Mouse (Mus musculus) forebrain, embryonic 10.5 days (tissue): ENCODE results near the gene Synpo2l. TPM values are rescaled to one million over a fixed set of nuclear protein-coding genes. Genes with fewer than 3 reads are reported as not detected.
A peak's percentile ranks its signal among the peaks of the same experiment; 100 is the strongest.

Experiments
- DNase-seq: peaks from one replicate; pipeline ENCODE4 v3.0.0-alpha.2; 2017; ENCODE audit warnings: low spot score; ENCODE audit errors: extremely low spot score
- H3K27ac ChIP-seq: fragments of 300-500 bp; sonication (generic); 2 replicates; pipeline ENCODE4 v1.5.1; 2016; ENCODE audit warnings: mild to moderate bottlenecking
- H3K27me3 ChIP-seq: fragments of 300-500 bp; sonication (generic); 2 replicates; pipeline ENCODE4 v1.6.1; 2016; ENCODE audit warnings: mild to moderate bottlenecking; ENCODE audit not compliant: poor library complexity, severe bottlenecking
- H3K36me3 ChIP-seq: fragments of 300-500 bp; sonication (generic); replicated peaks from 2 replicates; pipeline ENCODE4 v1.6.1; 2016; ENCODE audit warnings: mild to moderate bottlenecking, moderate library complexity
- H3K4me1 ChIP-seq: fragments of 300-500 bp; sonication (generic); 2 replicates; pipeline ENCODE4 v1.6.1; 2016
- H3K4me3 ChIP-seq: fragments of 300-500 bp; sonication (generic); 2 replicates; pipeline ENCODE4 v1.5.1; 2016; ENCODE audit warnings: mild to moderate bottlenecking, moderate library complexity
- H3K9me3 ChIP-seq: fragments of 300-500 bp; sonication (generic); 2 replicates; pipeline ENCODE4 v1.6.1; 2016; ENCODE audit warnings: mild to moderate bottlenecking, moderate library complexity
- WGBS: fragments of 180-500 bp; shearing (Covaris S2); methylation state at CpG from one replicate; pipeline ENCODE4 v1.1.7; 2016; 5-methylcytosine and 5-hydroxymethylcytosine counted together
- polyA plus RNA-seq: library from polyadenylated mRNA; unstranded; fragments of >200 nt; fragmentation: Nextera tagmentation; extraction: Ambion mirVana; gene quantifications from 2 replicates; pipeline ENCODE4 v1.2.1, GENCODE M21; 2016

Gene Synpo2l
- polyA plus RNA-seq, 1 experiment from 2014 or later = 0.25 TPM

DNA sequence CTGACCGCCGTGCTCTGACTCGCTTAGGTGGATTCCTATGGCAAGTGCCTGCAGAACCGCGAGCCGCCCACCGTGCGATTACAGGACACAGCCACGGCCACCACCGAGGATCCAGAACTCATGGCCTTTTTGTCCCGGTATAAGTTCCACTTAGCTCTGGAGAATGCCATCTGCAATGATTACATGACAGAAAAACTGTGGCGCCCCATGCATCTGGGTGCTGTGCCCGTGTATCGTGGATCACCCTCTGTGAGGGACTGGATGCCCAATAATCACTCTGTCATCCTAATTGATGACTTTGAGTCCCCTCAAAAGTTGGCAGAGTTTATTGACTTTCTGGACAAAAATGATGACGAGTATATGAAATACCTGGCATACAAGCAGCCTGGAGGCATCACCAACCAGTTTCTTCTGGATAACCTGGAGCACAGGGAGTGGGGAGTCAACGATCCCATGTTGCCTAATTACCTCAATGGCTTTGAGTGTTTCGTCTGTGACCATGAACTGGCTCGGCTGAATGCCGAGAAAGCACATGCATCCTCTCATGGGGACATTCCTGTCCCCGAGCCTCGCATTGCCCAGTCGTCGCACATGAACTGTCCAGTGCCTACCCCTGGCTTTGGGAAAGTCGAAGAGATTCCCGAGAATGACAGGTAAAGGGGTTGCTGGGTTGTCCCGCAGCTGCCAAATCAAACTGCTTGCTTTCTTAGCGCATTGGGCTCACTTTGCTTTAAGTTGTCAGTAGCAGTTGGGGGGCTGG is 27.8 kb upstream of the Synpo2l start:
- H3K27ac ChIP-seq = peak overlapping the region; percentile 97
- DNase-seq = no peak
- 20% methylated on average over 27 of the region's 27 CpGs for WGBS
- H3K4me1 ChIP-seq = peaks cover 54% of the 10 kb centered on the region
- H3K9me3 ChIP-seq = no peaks in the 10 kb centered on the region
- H3K4me3 ChIP-seq = peak overlapping the region; percentile 95
- no peaks in the 10 kb centered on the region for H3K27me3 ChIP-seq
- H3K36me3 ChIP-seq = peaks cover 63% of the 10 kb centered on the region

DNA sequence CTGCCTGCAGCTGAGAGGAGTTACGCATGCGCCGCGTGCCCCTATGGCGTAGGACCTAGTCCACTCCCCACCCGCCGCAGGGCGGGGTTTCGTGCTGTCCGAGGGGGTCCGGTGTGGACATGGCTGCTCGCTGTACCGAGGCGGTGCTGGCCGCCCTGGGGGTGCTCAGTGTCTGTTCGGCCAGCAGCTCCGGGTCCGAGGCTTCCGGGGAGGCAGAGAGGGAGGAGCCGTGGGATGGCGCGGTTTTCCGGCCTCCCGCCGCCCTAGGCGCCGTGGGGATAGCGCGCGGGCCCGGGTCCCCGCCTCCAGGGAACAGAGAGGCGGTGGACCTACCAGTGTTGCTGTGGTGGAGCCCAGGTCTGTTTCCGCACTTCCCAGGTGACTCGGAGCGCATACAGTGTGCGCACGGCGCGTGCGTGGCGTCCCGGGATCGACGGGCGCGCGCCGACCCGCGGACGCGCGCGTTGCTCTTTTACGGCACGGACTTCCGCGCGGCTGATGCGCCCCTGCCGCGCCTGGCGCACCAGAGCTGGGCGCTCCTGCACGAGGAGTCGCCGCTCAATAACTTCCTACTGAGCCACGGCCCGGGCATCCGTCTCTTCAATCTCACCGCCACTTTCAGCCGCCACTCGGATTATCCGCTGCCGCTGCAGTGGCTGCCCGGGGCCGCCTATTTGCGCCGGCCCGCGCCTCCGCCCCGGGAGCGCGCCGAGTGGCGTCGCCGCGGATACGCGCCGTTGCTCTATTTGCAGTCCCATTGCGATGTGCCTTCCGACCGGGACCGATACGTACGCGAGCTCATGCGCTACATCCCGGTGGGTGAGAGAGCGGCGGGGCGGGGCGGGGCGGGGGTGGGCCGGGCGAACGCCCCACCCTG is 27.0 kb upstream of the Synpo2l start, which contains the start of gene Fut11:
Fut11 (plus strand) TSS at position 85 of the 877 bp plus-strand sequence.
- H3K27me3 ChIP-seq = no peaks in the 10 kb centered on the region
- H3K27ac ChIP-seq = peak within 1 kb of the TSS; percentile 97
- WGBS = under 1% methylated on average over 111 of the region's 111 CpGs
- H3K4me3 ChIP-seq = peak within 1 kb of the TSS; percentile 95
- peak; percentile 86 for DNase-seq
- peaks cover 67% of the 10 kb centered on the region for H3K36me3 ChIP-seq
- peaks cover 49% of the 10 kb centered on the region for H3K4me1 ChIP-seq
- no peaks in the 10 kb centered on the region for H3K9me3 ChIP-seq

- Histone ChIP-seq H3K4me1 (peaks cover 49% of the 10 kb centered on the region), H3K4me3 (peak overlapping the region; percentile 95), H3K36me3 (peaks cover 70% of the 10 kb centered on the region), H3K9me3 (no peaks in the 10 kb centered on the region), H3K27ac (peak overlapping the region; percentile 97), H3K27me3 (no peaks in the 10 kb centered on the region)
- DNase-seq = peak; percentile 32
- 52% methylated on average over 13 of the region's 13 CpGs for WGBS
These were observed 26.2 kb upstream of the Synpo2l start for GRCm38 (mm10) chr14:20694185-20694883.

DNA sequence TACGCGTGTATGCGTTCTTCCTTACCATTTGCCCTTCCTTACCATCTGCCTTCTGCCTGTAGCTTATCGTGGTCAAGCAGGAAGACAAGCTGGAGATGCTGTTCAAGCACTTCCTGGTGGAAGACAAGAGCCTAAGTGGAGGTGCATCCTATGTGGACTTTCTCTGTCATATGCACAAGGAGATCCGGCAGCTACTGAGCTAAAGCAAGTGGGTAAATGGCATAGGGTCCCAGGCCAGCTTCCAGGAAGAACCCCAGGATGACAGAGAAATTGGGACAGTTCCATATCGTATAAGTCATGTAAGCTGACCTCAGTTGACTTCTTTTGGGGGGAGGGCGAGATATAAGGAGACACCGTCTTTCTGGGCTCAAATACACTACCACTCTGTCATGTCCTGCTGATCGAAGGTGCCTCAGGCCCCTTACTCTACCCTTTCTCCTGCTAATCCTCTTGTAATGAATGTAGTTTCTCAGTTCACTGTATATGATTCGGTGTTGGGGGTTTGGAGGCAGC is 25.5 kb upstream of the Synpo2l start:
- Histone ChIP-seq H3K4me3 (no peak overlapping the region), H3K27me3 (no peaks in the 10 kb centered on the region), H3K36me3 (peaks cover 70% of the 10 kb centered on the region), H3K27ac (no peak overlapping the region), H3K4me1 (peaks cover 49% of the 10 kb centered on the region), H3K9me3 (no peaks in the 10 kb centered on the region)
- 93% methylated on average over 10 of the region's 10 CpGs for WGBS
- DNase-seq = no peak

DNA sequence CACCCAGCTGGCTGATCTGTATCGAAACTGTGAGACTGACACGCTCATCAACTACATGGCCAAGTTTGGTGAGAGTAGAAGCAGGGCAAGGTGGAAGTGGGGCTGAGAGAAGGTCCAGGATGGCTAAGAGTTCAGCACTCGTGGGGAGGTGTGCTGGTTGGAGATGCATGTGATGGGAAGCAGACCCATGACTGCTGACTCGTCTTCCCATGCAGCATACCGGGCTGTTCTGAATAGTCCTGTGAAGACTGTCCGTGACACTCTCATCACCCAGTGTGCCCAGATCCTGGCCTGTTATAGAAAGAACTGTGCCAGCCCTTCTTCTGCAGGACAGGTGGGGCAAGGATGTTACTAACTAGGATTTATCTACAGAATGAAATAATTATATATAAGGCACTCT is 23.6 kb upstream of the Synpo2l start:
- Histone ChIP-seq H3K27me3 (no peaks in the 10 kb centered on the region), H3K27ac (no peak overlapping the region), H3K4me1 (peaks cover 30% of the 10 kb centered on the region), H3K36me3 (peaks cover 78% of the 10 kb centered on the region), H3K4me3 (no peak overlapping the region), H3K9me3 (no peaks in the 10 kb centered on the region)
- 92% methylated on average over 6 of the region's 6 CpGs for WGBS
- no peak for DNase-seq

DNA sequence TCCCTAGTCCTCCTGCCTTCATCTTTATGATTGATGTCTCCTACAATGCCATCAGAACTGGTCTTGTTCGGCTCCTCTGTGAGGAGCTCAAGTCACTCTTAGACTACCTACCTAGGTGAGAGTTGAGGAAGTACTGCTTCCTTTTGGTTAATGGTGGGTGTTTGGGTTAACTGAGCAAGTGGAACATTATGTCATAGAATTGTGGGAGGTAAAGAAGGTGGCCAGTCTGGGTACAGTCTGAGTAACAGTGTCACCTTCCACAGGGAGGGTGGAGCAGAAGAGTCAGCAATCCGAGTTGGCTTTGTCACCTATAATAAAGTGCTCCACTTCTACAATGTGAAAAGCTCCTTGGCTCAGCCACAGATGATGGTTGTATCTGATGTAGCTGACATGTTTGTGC is 20.9 kb upstream of the Synpo2l start:
- H3K4me3 ChIP-seq = no peak overlapping the region

DNA sequence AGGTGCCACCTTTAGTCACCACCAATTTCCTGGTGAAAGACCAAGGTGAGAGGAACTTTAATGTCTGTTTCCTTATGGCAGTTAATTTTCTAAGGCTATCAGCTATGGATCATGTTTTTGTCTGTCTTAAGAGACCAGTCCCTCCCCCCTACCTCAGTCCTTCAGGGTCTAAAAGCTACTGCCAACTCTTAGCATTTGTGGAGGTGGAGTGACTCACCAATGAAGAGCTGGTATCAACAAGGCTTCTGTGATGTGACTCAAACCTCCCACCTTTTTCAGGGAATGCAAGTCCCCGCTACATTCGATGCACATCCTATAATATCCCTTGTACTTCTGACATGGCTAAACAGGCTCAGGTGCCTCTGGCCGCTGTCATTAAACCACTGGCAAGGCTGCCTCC is 18.4 kb upstream of the Synpo2l start:
- Histone ChIP-seq H3K27me3 (no peaks in the 10 kb centered on the region), H3K27ac (no peak overlapping the region), H3K36me3 (peaks cover 100% of the 10 kb centered on the region), H3K4me1 (no peaks in the 10 kb centered on the region), H3K4me3 (no peak overlapping the region), H3K9me3 (no peaks in the 10 kb centered on the region)
- DNase-seq = no peak
- WGBS = 95% methylated on average over 3 of the region's 3 CpGs

More for the DNA sequence above, 20.9 kb upstream of the Synpo2l start:
- no peak overlapping the region for H3K27ac ChIP-seq
- H3K9me3 ChIP-seq = no peaks in the 10 kb centered on the region
- DNase-seq = no peak
- H3K36me3 ChIP-seq = peaks cover 100% of the 10 kb centered on the region
- H3K4me1 ChIP-seq = peaks cover 2% of the 10 kb centered on the region
- 89% methylated on average over 2 of the region's 2 CpGs for WGBS
- no peaks in the 10 kb centered on the region for H3K27me3 ChIP-seq

DNA sequence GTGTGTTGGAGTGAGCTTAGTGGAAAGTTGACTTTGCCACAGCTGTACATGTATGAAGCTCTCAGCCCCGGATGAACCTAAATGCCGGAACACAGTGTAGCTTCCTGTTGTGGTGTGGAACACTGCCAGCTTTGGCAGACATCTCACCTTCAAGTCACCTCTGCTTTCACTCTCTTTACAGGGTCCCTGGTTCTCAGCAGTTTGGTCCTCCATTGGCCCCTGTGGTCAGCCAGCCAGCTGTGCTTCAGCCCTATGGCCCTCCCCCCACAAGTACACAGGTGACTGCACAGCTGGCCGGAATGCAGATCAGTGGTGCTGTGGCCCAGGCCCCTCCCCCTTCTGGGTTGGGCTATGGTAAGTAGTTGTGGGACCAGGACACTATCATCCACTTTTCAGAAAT is 14.3 kb upstream of the Synpo2l start:
- H3K27me3 ChIP-seq = no peaks in the 10 kb centered on the region
- H3K27ac ChIP-seq = no peak overlapping the region
- 90% methylated on average over 3 of the region's 3 CpGs for WGBS
- H3K4me1 ChIP-seq = no peaks in the 10 kb centered on the region
- H3K36me3 ChIP-seq = peaks cover 100% of the 10 kb centered on the region
- no peaks in the 10 kb centered on the region for H3K9me3 ChIP-seq
- DNase-seq = no peak
- no peak overlapping the region for H3K4me3 ChIP-seq

- no peak overlapping the region for H3K4me3 ChIP-seq
- no peak overlapping the region for H3K27ac ChIP-seq
- WGBS = 95% methylated on average over 2 of the region's 2 CpGs
- H3K36me3 ChIP-seq = peaks cover 100% of the 10 kb centered on the region
- no peaks in the 10 kb centered on the region for H3K4me1 ChIP-seq
- DNase-seq = no peak
- H3K9me3 ChIP-seq = no peaks in the 10 kb centered on the region
- H3K27me3 ChIP-seq = no peaks in the 10 kb centered on the region
These were observed 13.6 kb upstream of the Synpo2l start for GRCm38 (mm10) chr14:20681742-20682141.

GRCm38 (mm10) chr14:20677906-20678305 is 9.8 kb upstream of the Synpo2l start:
- H3K9me3 ChIP-seq = no peaks in the 10 kb centered on the region
- H3K4me3 ChIP-seq = no peak overlapping the region
- peaks cover 75% of the 10 kb centered on the region for H3K36me3 ChIP-seq
- peaks cover 18% of the 10 kb centered on the region for H3K4me1 ChIP-seq
- 95% methylated on average over 4 of the region's 4 CpGs for WGBS
- H3K27ac ChIP-seq = no peak overlapping the region
- no peaks in the 10 kb centered on the region for H3K27me3 ChIP-seq
- DNase-seq = no peak

DNA sequence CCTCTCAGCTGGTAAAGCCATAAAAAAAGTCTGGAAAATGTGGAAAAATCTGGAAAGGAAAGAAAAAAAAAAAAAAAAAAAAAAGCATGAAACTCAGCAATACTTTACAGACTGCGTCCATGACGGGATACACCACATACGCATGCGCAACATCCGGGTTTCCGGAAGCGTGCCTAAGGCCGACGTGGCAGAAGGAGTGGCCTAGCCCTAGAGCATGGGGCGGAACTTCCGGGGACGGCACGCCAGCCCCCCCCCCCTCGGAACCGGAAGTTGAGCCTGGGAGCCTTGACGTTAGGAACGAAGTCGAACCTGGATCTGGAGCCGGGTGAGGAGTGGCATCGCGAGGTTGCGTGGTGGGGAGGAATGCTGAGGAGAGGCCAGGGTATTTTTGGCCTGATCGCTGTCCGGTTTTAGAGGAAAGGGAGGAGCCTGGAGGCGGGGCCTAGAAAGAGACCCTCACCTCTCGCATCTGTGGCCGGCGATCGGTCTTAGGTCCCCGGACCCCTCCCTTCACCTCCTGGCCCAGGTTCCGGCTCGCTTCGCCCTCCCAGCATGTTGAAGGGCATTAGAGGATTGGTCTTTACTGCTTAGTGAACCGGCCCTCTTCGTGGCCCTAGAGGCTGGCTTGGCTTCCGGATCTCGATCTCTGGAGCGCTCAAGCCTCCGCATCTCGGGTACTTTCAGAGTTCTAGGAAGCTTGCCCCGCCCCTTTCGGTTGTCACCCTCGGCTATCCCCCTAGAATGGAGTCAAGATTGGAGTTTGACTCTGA is 6.1 kb upstream of the Synpo2l start, which contains the start of gene Sec24c:
Sec24c (plus strand) TSS at position 245 of the 770 bp plus-strand sequence.
- Histone ChIP-seq H3K4me3 (peak within 1 kb of the TSS; percentile 86), H3K4me1 (peaks cover 18% of the 10 kb centered on the region), H3K27ac (peak within 1 kb of the TSS; percentile 90), H3K36me3 (peaks cover 38% of the 10 kb centered on the region), H3K27me3 (0 out of 2 replicates have a peak, but pooled peaks cover under 1% of the 10 kb centered on the region), H3K9me3 (no peaks in the 10 kb centered on the region)
- peak; percentile 100 for DNase-seq
- WGBS = under 1% methylated on average over 43 of the region's 43 CpGs

GRCm38 (mm10) chr14:20673735-20674063 is 5.5 kb upstream of the Synpo2l start:
- Histone ChIP-seq H3K27ac (peak overlapping the region; percentile 90), H3K36me3 (peaks cover 33% of the 10 kb centered on the region), H3K27me3 (0 out of 2 replicates have a peak, but pooled peaks cover 6% of the 10 kb centered on the region), H3K4me1 (peaks cover 18% of the 10 kb centered on the region), H3K4me3 (peak overlapping the region; percentile 86), H3K9me3 (no peaks in the 10 kb centered on the region)
- DNase-seq = no peak
- 11% methylated on average over 13 of the region's 13 CpGs for WGBS
